Mouse (Mus musculus): Measurements from ENCODE around the gene Nelfa.
"Not testable (repeated sequence)": the region's sequence is repeated elsewhere in the genome, so short reads cannot be mapped to it uniquely, and the experiment has no call there.

Gene Nelfa

GRCm38 (mm10) chr5:33919466-33919865 is 16.7 kb downstream of the Nelfa start:
- no peak for DNase-seq (ENCODE audit: low spot score in 2 of 2)

- DNase-seq (ENCODE audit: low spot score in 2 of 2), result not testable (repeated sequence)
Observed at GRCm38 (mm10) chr5:33916616-33917015, 19.6 kb downstream of the Nelfa start.

GRCm38 (mm10) chr5:33915031-33915430 is 21.2 kb downstream of the Nelfa start:
- not testable (repeated sequence) for DNase-seq (ENCODE audit: low spot score in 2 of 2)

GRCm38 (mm10) chr5:33903176-33903575 is 33.0 kb downstream of the Nelfa start:
- no peak for DNase-seq (ENCODE audit: low spot score in 2 of 2)

GRCm38 (mm10) chr5:33902696-33903095 is 33.5 kb downstream of the Nelfa start:
- DNase-seq (ENCODE audit: low spot score in 2 of 2), result no peak

- DNase-seq (ENCODE audit: low spot score in 2 of 2), result no peak
Observed at GRCm38 (mm10) chr5:33901278-33901677, 34.9 kb downstream of the Nelfa start.

GRCm38 (mm10) chr5:33900701-33901263 is 35.4 kb downstream of the Nelfa start:
- no peak for DNase-seq (ENCODE audit: low spot score in 2 of 2)

GRCm38 (mm10) chr5:33900101-33900500 is 36.1 kb downstream of the Nelfa start:
- no peak for DNase-seq (ENCODE audit: low spot score in 2 of 2)

- DNase-seq (ENCODE audit: low spot score in 2 of 2), result no peak
Observed at GRCm38 (mm10) chr5:33899245-33899644, 37.0 kb downstream of the Nelfa start.

GRCm38 (mm10) chr5:33898671-33899070 is 37.5 kb downstream of the Nelfa start:
- DNase-seq (ENCODE audit: low spot score in 2 of 2), result no peak

GRCm38 (mm10) chr5:33897158-33897557 is 39.1 kb downstream of the Nelfa start:
- DNase-seq (ENCODE audit: low spot score in 2 of 2), result no peak

- DNase-seq (ENCODE audit: low spot score in 2 of 2), result no peak
Observed at GRCm38 (mm10) chr5:33895116-33895515, 41.1 kb downstream of the Nelfa start.

- DNase-seq (ENCODE audit: low spot score in 2 of 2), result no peak
Observed at GRCm38 (mm10) chr5:33893406-33893805, 42.8 kb downstream of the Nelfa start.

GRCm38 (mm10) chr5:33881118-33881517 is 55.1 kb downstream of the Nelfa start:
- DNase-seq (ENCODE audit: low spot score in 2 of 2), result no peak

GRCm38 (mm10) chr5:33875472-33875871 is 60.7 kb downstream of the Nelfa start:
- no peak for DNase-seq (ENCODE audit: low spot score in 2 of 2)

GRCm38 (mm10) chr5:33857693-33858092 is 78.5 kb downstream of the Nelfa start:
- no peak for DNase-seq (ENCODE audit: low spot score in 2 of 2)

GRCm38 (mm10) chr5:33854019-33854418 is 82.2 kb downstream of the Nelfa start:
- DNase-seq (ENCODE audit: low spot score in 2 of 2), result no peak

GRCm38 (mm10) chr5:33853086-33853485 is 83.1 kb downstream of the Nelfa start:
- no peak for DNase-seq (ENCODE audit: low spot score in 2 of 2)

GRCm38 (mm10) chr5:33851466-33851865 is 84.7 kb downstream of the Nelfa start:
- DNase-seq (ENCODE audit: low spot score in 2 of 2), result no peak

All from frontal cortex, postnatal 14 days (tissue).